Mouse (Mus musculus): ENCODE data around the gene Ptpre. TPM values are rescaled to one million over a fixed set of nuclear protein-coding genes. Genes with fewer than 3 reads are reported as not detected.

The Ptpre gene
- total and polyA plus RNA-seq, 2 experiments from 2014 or later = 2.0 to 4.0 TPM

DNA sequence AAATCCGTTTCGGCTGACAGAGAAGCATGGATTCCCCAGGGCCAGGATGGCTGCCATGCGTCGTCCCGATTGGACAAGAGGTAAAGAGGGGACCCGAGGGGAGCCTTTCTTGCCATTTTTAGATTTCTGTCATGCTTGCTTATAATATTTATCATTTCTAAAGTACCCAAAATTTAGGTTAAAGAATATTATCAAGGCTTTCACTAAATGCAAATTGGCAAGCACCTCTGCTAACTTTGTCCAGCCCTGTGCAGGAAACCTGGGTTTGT is 68.5 kb downstream of the Ptpre start:
- Histone ChIP-seq H3K27me3 (ENCODE audit: control insufficient read depth, insufficient read depth, low read length) (no peaks in the 10 kb centered on the region), H3K4me1 (ENCODE audit: control insufficient read depth, insufficient read depth) (peaks cover 30% of the 10 kb centered on the region), H3K4me2 (ENCODE audit: low read depth, low read length) (peak overlapping the region; percentile 36; the same call in 1 of the 2 replicates), H3K9me3 (replicated peaks; ENCODE audit: control insufficient read depth, low read length) (no peaks in the 10 kb centered on the region), H3K27ac (ENCODE audit: low read depth) (peak overlapping the region; percentile 82), H3K9ac (replicated peaks; ENCODE audit: low read depth, low read length) (no peak overlapping the region), H3K4me3 (ENCODE audit: low read depth, low read length) (no peak overlapping the region), H3K36me3 (replicated peaks; ENCODE audit: control insufficient read depth, insufficient read depth, low read length) (no peaks in the 10 kb centered on the region)
- DNase-seq (ENCODE audit: low spot score) = no peak
- no peak for ATAC-seq (ENCODE audit: insufficient read depth, low read depth)
- WGBS = 63% methylated on average over 6 of the region's 6 CpGs
- TF ChIP-seq CTCF (IDR thresholded peaks at IDR 0.05; ENCODE audit: low read depth) (no peak), EP300 (IDR thresholded peaks at IDR 0.05; ENCODE audit: low read depth) (no peak)

DNA sequence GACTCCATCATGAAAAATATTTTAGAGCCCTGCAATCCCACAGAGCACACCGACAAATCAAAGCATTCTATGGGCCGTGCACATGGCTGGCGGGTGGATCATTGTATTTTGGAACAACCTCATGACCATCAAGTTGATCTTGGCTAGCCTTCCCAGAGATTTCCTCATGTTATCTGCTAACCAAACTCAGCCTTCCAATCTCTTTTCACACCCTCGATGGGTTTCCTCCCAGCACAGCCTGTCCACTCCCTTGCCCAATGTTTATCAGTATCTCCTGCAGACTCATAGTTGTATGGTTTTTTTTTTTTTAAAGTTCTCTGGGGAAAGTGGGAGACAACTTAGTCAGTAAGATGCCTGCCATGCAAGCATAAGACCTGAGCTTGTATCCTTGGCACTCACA is 70.9 kb downstream of the Ptpre start:
- H3K9me3 ChIP-seq (replicated peaks; ENCODE audit: control insufficient read depth, low read length) = no peaks in the 10 kb centered on the region
- ATAC-seq (ENCODE audit: insufficient read depth, low read depth) (no peak), DNase-seq (ENCODE audit: low spot score) (peak; percentile 39)
- no peak for TF ChIP-seq CTCF (IDR thresholded peaks at IDR 0.05; ENCODE audit: low read depth)
- TF ChIP-seq EP300 (IDR thresholded peaks at IDR 0.05; ENCODE audit: low read depth) = peak; percentile 34; the same call in 1 of the 2 replicates
- peak overlapping the region; percentile 56 for H3K27ac ChIP-seq (ENCODE audit: low read depth)
- no peaks in the 10 kb centered on the region for H3K27me3 ChIP-seq (ENCODE audit: control insufficient read depth, insufficient read depth, low read length)
- H3K4me2 ChIP-seq (ENCODE audit: low read depth, low read length) = no peak overlapping the region
- no peaks in the 10 kb centered on the region for H3K36me3 ChIP-seq (replicated peaks; ENCODE audit: control insufficient read depth, insufficient read depth, low read length)
- H3K4me1 ChIP-seq (ENCODE audit: control insufficient read depth, insufficient read depth) = peaks cover 25% of the 10 kb centered on the region; the same call in 1 of the 2 replicates
- 41% methylated on average over 4 of the region's 4 CpGs for WGBS
- H3K4me3 ChIP-seq (ENCODE audit: low read depth, low read length) = no peak overlapping the region
- no peak overlapping the region for H3K9ac ChIP-seq (replicated peaks; ENCODE audit: low read depth, low read length)

DNA sequence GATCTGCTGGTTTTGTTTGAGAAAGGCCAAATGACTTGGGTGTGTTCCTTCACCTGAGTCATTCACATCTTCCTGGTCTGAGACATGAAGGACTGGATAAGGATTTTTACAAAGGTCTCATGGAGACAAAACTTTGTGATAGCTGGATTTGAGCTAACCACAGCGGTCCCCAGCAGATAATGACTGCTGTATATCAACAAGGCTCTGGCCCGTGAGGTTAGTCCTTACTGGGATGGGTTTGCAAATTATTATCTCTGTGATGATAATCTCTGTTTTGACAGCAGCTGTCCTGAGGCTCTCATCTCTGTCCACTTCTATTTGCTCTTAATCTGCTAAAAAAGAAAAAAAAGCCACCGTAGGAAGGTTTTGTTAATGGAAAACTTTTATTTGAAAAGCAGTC is 71.7 kb downstream of the Ptpre start:
- no peak overlapping the region for H3K4me2 ChIP-seq (ENCODE audit: low read depth, low read length)
- 51% methylated on average over 3 of the region's 3 CpGs for WGBS
- peak overlapping the region; percentile 56 for H3K27ac ChIP-seq (ENCODE audit: low read depth)
- no peaks in the 10 kb centered on the region for H3K27me3 ChIP-seq (ENCODE audit: control insufficient read depth, insufficient read depth, low read length)
- no peak for ATAC-seq (ENCODE audit: insufficient read depth, low read depth)
- H3K9ac ChIP-seq (replicated peaks; ENCODE audit: low read depth, low read length) = no peak overlapping the region
- no peak overlapping the region for H3K4me3 ChIP-seq (ENCODE audit: low read depth, low read length)
- DNase-seq (ENCODE audit: low spot score) = no peak
- TF ChIP-seq CTCF (IDR thresholded peaks at IDR 0.05; ENCODE audit: low read depth) (no peak), EP300 (IDR thresholded peaks at IDR 0.05; ENCODE audit: low read depth) (no peak)
- no peaks in the 10 kb centered on the region for H3K9me3 ChIP-seq (replicated peaks; ENCODE audit: control insufficient read depth, low read length)
- no peaks in the 10 kb centered on the region for H3K36me3 ChIP-seq (replicated peaks; ENCODE audit: control insufficient read depth, insufficient read depth, low read length)
- peaks cover 22% of the 10 kb centered on the region; the same call in 1 of the 2 replicates for H3K4me1 ChIP-seq (ENCODE audit: control insufficient read depth, insufficient read depth)

DNA sequence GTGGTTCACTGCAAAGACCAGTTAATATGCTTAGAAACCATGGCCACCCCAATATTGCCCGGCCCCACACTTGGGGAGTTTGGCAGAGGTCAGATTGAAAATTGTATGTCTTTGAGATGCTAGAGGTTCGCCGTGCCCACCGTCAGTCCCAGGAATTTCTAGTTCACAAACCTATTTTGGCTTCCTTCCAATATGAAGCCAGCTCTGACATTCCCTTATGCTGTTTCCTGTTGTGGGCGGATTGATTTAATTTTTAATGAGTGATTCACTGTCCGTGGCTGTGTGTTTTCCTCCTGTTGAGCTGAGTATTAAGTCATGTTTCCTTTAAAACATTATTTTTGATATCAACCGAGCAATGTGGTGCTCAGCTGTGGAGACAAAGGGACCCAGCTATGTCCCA is 72.4 kb downstream of the Ptpre start:
- 14% methylated on average over 7 of the region's 7 CpGs for WGBS
- no peak for TF ChIP-seq EP300 (IDR thresholded peaks at IDR 0.05; ENCODE audit: low read depth)
- no peak for TF ChIP-seq CTCF (IDR thresholded peaks at IDR 0.05; ENCODE audit: low read depth)
- Histone ChIP-seq H3K4me2 (ENCODE audit: low read depth, low read length) (peak overlapping the region; percentile 15; the same call in 1 of the 2 replicates), H3K27ac (ENCODE audit: low read depth) (peak overlapping the region; percentile 56), H3K4me3 (ENCODE audit: low read depth, low read length) (no peak overlapping the region), H3K27me3 (ENCODE audit: control insufficient read depth, insufficient read depth, low read length) (no peaks in the 10 kb centered on the region), H3K9me3 (replicated peaks; ENCODE audit: control insufficient read depth, low read length) (no peaks in the 10 kb centered on the region), H3K36me3 (replicated peaks; ENCODE audit: control insufficient read depth, insufficient read depth, low read length) (no peaks in the 10 kb centered on the region), H3K9ac (replicated peaks; ENCODE audit: low read depth, low read length) (no peak overlapping the region), H3K4me1 (ENCODE audit: control insufficient read depth, insufficient read depth) (peaks cover 22% of the 10 kb centered on the region; the same call in 1 of the 2 replicates)
- 0 out of 2 replicates have a peak, but pooled peaks have one; percentile 19 for ATAC-seq (ENCODE audit: insufficient read depth, low read depth)
- DNase-seq (ENCODE audit: low spot score) = peak; percentile 36

DNA sequence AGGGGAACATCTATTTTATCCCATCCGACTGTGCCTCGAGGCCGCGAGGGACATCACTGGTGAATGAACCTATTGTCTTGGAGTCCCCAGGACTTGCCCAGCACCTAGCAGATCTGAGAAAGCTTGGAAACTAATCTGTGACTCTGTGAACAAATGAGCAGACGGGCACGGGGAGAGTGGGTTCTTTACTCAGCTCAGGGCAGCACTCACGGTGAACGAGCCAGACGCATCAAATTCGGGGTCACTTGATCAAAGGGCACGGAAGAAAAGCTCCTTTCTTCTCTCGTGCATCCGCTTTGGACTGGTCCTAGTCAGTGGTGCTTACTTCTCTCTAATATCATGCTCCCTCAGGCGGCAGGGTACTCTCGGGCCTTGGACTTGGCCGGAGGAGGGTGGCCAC is 75.0 kb downstream of the Ptpre start:
- Histone ChIP-seq H3K9ac (replicated peaks; ENCODE audit: low read depth, low read length) (no peak overlapping the region), H3K27me3 (ENCODE audit: control insufficient read depth, insufficient read depth, low read length) (no peaks in the 10 kb centered on the region), H3K36me3 (replicated peaks; ENCODE audit: control insufficient read depth, insufficient read depth, low read length) (no peaks in the 10 kb centered on the region), H3K4me1 (ENCODE audit: control insufficient read depth, insufficient read depth) (peaks cover 15% of the 10 kb centered on the region; the same call in 1 of the 2 replicates), H3K4me3 (ENCODE audit: low read depth, low read length) (no peak overlapping the region), H3K4me2 (ENCODE audit: low read depth, low read length) (no peak overlapping the region), H3K27ac (ENCODE audit: low read depth) (no peak overlapping the region), H3K9me3 (replicated peaks; ENCODE audit: control insufficient read depth, low read length) (no peaks in the 10 kb centered on the region)
- 82% methylated on average over 16 of the region's 16 CpGs for WGBS
- ATAC-seq (ENCODE audit: insufficient read depth, low read depth) (no peak), DNase-seq (ENCODE audit: low spot score) (no peak)
- TF ChIP-seq EP300 (IDR thresholded peaks at IDR 0.05; ENCODE audit: low read depth) (no peak), CTCF (IDR thresholded peaks at IDR 0.05; ENCODE audit: low read depth) (no peak)

DNA sequence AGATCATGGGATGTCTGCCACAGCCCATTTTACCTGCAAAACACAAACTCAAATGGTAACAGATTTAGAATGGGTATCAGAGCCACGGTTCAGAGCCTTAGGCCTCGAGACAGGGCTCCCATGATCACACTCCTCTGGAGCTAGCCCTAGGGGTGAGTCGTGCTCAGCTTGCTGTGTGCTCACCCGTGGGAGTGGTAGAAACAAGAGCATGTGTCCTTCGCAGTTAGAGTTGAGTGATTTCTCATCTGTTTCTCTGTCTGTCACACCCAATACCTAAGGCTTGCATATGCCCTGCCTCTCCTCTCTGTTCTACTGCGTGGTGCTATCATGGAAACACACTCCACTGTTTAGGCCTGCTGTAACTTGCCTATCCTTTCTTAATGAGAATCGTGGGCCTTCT is 75.5 kb downstream of the Ptpre start:
- ATAC-seq (ENCODE audit: insufficient read depth, low read depth) (no peak), DNase-seq (ENCODE audit: low spot score) (no peak)
- TF ChIP-seq EP300 (IDR thresholded peaks at IDR 0.05; ENCODE audit: low read depth) = no peak
- no peak for TF ChIP-seq CTCF (IDR thresholded peaks at IDR 0.05; ENCODE audit: low read depth)
- peaks cover 15% of the 10 kb centered on the region; the same call in 1 of the 2 replicates for H3K4me1 ChIP-seq (ENCODE audit: control insufficient read depth, insufficient read depth)
- no peaks in the 10 kb centered on the region for H3K9me3 ChIP-seq (replicated peaks; ENCODE audit: control insufficient read depth, low read length)
- no peak overlapping the region for H3K4me3 ChIP-seq (ENCODE audit: low read depth, low read length)
- H3K4me2 ChIP-seq (ENCODE audit: low read depth, low read length) = no peak overlapping the region
- H3K27me3 ChIP-seq (ENCODE audit: control insufficient read depth, insufficient read depth, low read length) = no peaks in the 10 kb centered on the region
- no peaks in the 10 kb centered on the region for H3K36me3 ChIP-seq (replicated peaks; ENCODE audit: control insufficient read depth, insufficient read depth, low read length)
- no peak overlapping the region for H3K27ac ChIP-seq (ENCODE audit: low read depth)
- WGBS = 66% methylated on average over 7 of the region's 7 CpGs
- no peak overlapping the region for H3K9ac ChIP-seq (replicated peaks; ENCODE audit: low read depth, low read length)

Data from heart, postnatal 0 days (tissue).